Mouse (Mus musculus): ENCODE data around the gene Plcxd2. TPM values are rescaled to one million over a fixed set of nuclear protein-coding genes. Genes with fewer than 3 reads are reported as not detected.

The Plcxd2 gene
- polyA plus RNA-seq, 2 experiments: 1.8 to 2.6 TPM

DNA sequence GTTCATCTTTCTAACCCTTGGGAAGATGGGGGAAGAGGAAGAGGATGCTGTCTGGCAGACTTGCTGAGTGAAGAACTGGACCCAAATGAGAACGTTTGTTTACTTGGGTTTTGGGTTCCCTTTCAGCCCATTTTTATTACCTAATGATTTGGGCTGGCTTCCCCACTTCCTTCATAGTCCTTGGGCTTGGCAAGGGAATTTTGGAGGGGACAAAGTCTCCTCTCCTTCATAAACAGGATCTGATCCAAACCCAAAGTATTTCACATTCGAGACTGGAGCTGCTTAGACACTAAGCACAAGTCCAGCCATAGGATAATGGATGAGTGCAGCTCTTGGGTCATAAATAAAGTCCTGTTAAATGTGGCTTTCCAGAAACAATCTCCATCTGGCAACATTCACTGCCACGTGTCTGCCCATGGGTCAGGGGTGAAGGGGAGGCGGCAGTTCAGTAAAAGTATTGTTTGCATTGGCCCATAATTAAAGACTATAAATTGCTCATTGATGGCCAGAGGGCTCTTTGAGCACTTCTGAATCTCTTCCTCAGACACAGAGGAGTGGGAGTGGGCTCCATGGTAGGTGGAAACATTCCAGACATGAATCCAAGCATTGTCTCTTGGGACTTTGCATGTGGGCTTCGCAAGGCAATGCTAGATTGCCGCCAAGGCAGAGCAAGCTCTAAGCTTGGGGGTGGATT is 86.1 kb downstream of the Plcxd2 start:
- Histone ChIP-seq H3K27me3 (ENCODE audit: control insufficient read depth, insufficient read depth, low read length) (no peaks in the 10 kb centered on the region), H3K36me3 (ENCODE audit: control insufficient read depth, insufficient read depth, low read length) (no peaks in the 10 kb centered on the region), H3K4me2 (replicated peaks; ENCODE audit: low read depth, low read length, severe bottlenecking) (no peak overlapping the region), H3K4me1 (ENCODE audit: control insufficient read depth, insufficient read depth, low read length) (peaks cover 35% of the 10 kb centered on the region), H3K4me3 (replicated peaks; ENCODE audit: low read length) (no peak overlapping the region), H3K9ac (ENCODE audit: low read depth, low read length, severe bottlenecking) (no peak overlapping the region), H3K27ac (replicated peaks; ENCODE audit: low read depth, low read length) (peak overlapping the region; percentile 52; the same call in 1 of the 2 replicates), H3K9me3 (ENCODE audit: control insufficient read depth, low read length) (no peaks in the 10 kb centered on the region)
- WGBS: 43% methylated on average over 6 of the region's 6 CpGs
- DNase-seq (ENCODE audit: low spot score) (peak; percentile 60), ATAC-seq (ENCODE audit: low FRiP score, low read depth) (peak; percentile 36; the same call in 1 of the 2 replicates)
- no peak for TF ChIP-seq POLR2A (IDR thresholded peaks at IDR 0.05; ENCODE audit: borderline replicate concordance, extremely low read depth, insufficient read depth, insufficient read length)

DNA sequence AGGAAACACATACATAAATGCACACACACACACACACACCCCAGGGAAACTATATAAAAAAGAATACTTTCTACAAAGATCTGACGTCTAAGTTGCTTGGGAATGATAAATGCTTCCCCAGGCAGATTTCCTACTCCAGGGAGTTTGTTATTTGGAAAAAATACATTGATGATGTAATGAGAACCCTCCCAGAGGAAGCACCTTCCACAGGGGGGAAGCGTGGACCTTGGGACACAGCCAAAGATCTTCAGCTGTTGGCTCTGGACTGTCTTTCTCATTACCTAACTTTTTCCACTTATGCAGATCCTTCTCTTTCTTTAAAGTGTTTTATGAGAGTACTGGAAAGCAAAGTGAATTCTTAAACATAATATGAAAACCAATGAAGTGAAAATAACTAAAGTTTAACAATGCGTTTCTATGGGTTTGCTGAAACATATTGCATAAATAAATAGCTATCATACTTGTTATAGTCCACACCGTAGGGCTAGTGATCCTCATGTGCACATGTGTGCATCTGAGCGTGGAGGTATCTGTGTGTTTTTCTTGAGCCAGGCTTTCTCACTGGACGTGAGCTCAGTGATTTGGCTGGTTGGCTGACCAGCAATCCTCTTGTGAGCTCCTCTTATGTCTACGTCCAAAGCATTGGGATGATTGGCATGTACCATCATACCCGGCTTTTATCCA is 87.3 kb downstream of the Plcxd2 start:
- Histone ChIP-seq H3K9me3 (ENCODE audit: control insufficient read depth, low read length) (no peaks in the 10 kb centered on the region), H3K9ac (ENCODE audit: low read depth, low read length, severe bottlenecking) (no peak overlapping the region), H3K27me3 (ENCODE audit: control insufficient read depth, insufficient read depth, low read length) (no peaks in the 10 kb centered on the region), H3K27ac (replicated peaks; ENCODE audit: low read depth, low read length) (peak overlapping the region; percentile 61), H3K4me1 (ENCODE audit: control insufficient read depth, insufficient read depth, low read length) (peaks cover 31% of the 10 kb centered on the region), H3K4me2 (replicated peaks; ENCODE audit: low read depth, low read length, severe bottlenecking) (no peak overlapping the region), H3K36me3 (ENCODE audit: control insufficient read depth, insufficient read depth, low read length) (no peaks in the 10 kb centered on the region), H3K4me3 (replicated peaks; ENCODE audit: low read length) (no peak overlapping the region)
- DNase-seq (ENCODE audit: low spot score): peak; percentile 83
- peak; percentile 60 for ATAC-seq (ENCODE audit: low FRiP score, low read depth)
- WGBS: 47% methylated on average over 8 of the region's 8 CpGs
- TF ChIP-seq POLR2A (IDR thresholded peaks at IDR 0.05; ENCODE audit: borderline replicate concordance, extremely low read depth, insufficient read depth, insufficient read length): no peak

DNA sequence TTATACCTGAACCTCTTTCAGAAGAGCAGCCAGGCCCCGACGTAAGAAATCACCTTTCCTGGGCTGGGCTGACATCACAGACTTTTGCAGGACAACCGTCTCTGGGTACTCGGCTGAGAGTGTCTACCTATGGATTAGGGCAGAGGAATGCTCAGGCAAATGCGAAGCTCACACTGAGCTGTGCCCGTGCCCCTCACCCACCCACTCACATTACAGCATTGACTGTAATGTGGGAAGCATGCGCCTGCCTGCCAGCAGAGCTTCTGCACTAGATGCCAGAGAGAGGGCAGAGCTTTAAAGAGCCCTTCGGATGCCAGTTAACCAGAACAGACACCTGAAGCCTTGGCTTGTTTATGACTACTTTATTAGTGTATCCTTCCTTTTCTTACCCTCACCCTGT is 90.4 kb downstream of the Plcxd2 start:
- Histone ChIP-seq H3K27me3 (ENCODE audit: control insufficient read depth, insufficient read depth, low read length) (no peaks in the 10 kb centered on the region), H3K4me1 (ENCODE audit: control insufficient read depth, insufficient read depth, low read length) (peaks cover 27% of the 10 kb centered on the region), H3K9me3 (ENCODE audit: control insufficient read depth, low read length) (no peaks in the 10 kb centered on the region), H3K9ac (ENCODE audit: low read depth, low read length, severe bottlenecking) (no peak overlapping the region), H3K36me3 (ENCODE audit: control insufficient read depth, insufficient read depth, low read length) (no peaks in the 10 kb centered on the region), H3K4me3 (replicated peaks; ENCODE audit: low read length) (no peak overlapping the region), H3K4me2 (replicated peaks; ENCODE audit: low read depth, low read length, severe bottlenecking) (no peak overlapping the region), H3K27ac (replicated peaks; ENCODE audit: low read depth, low read length) (no peak overlapping the region)
- WGBS: 40% methylated on average over 8 of the region's 8 CpGs
- ATAC-seq (ENCODE audit: low FRiP score, low read depth) (no peak), DNase-seq (ENCODE audit: low spot score) (peak; percentile 43)
- TF ChIP-seq POLR2A (IDR thresholded peaks at IDR 0.05; ENCODE audit: borderline replicate concordance, extremely low read depth, insufficient read depth, insufficient read length): no peak

Other genes with a start within 250 kb of the Plcxd2 start
- 46.5 and 51.0 TPM in 2 replicates for gene Phldb2, start 56.6 kb downstream of the Plcxd2 start, polyA plus RNA-seq (2012; rRNA removed)
- 55.8 and 57.9 TPM in 2 replicates for gene Phldb2, start 56.6 kb downstream of the Plcxd2 start, polyA plus RNA-seq (2014; fragmentation: Nextera tagmentation; extraction: Ambion mirVana)
- gene Cd96, start 110.0 kb upstream of the Plcxd2 start, polyA plus RNA-seq (2012; rRNA removed): 0.50 and 0.53 TPM in 2 replicates
- gene Cd96, start 110.0 kb upstream of the Plcxd2 start, polyA plus RNA-seq (2014; fragmentation: Nextera tagmentation; extraction: Ambion mirVana): 0.41 and 0.50 TPM in 2 replicates
- gene Gm4737, start 144.9 kb upstream of the Plcxd2 start, polyA plus RNA-seq (2012; rRNA removed): 7.4 and 7.5 TPM in 2 replicates
- gene Gm4737, start 144.9 kb upstream of the Plcxd2 start, polyA plus RNA-seq (2014; fragmentation: Nextera tagmentation; extraction: Ambion mirVana): 3.5 and 5.2 TPM in 2 replicates